Mouse (Mus musculus) ES-E14 (cell line): ENCODE measurements at regions not wholly inside any gene's neighbourhood (a gene's known extent, or its start where the extent isn't known, plus 50 kb on each side); places are given as distances from the start of the nearest gene placed in this dataset.

Experiments
- HCFC1 ChIP-seq: IDR thresholded peaks from 2 replicates; pipeline ENCODE4 v1.6.1; 2012; ENCODE audit warnings: low read length, inconsistent platforms, borderline replicate concordance; ENCODE audit not compliant: insufficient read depth
- MAFK ChIP-seq: IDR thresholded peaks from 2 replicates; pipeline ENCODE4 v1.6.1; 2014; ENCODE audit warnings: mild to moderate bottlenecking, low read depth, low read length, inconsistent platforms; ENCODE audit not compliant: insufficient read depth
- ZC3H11A ChIP-seq: IDR thresholded peaks from 2 replicates; pipeline ENCODE4 v1.6.1; 2012; ENCODE audit warnings: low read depth, mild to moderate bottlenecking, inconsistent platforms, low read length, borderline replicate concordance
- ZNF384 ChIP-seq: IDR thresholded peaks from 2 replicates; pipeline ENCODE4 v1.6.1; 2012; ENCODE audit warnings: low read depth, low read length, inconsistent platforms

- TF ChIP-seq HCFC1 (no peak), ZNF384 (no peak), ZC3H11A (no peak), MAFK (no peak)
Measured at GRCm38 (mm10) chr2:115449783-115450483, 131.6 kb upstream of the BC052040 start.
